ENCODE assay signal across 15 mouse cellular contexts in the genomic region with DNA sequence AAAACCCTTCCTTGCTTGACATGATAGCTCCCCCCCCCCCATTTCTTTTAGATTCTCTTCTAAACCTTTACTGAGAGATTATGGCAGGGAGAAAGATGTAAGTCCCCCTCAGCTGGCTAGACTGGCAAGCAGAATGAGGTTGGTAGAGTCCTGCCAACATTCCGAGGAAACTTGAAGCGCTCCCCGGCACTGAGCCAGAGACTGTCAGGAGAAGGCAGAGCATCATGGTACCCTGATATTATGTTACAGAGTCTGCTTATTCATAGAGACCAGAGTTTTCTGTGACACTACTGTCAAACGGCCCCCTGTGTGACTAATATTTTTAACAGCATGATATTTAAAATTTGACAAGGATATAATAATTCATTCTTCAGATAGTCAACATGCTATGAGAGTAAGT.
DNase-seq lines count a peak whose midpoint lies in the region; ATAC-seq lines count a peak whose summit lies in the region.
"Had no signal": no experiment of that assay in that cellular context is flagged by ENCODE, and none has a peak within 500 bp of the region (broad histone marks: within the 10 kb centered on the region; RNA-seq: fewer than 3 reads in every experiment).

No protein-coding gene starts in this region.

- DNase-seq in adrenal gland, postnatal 25 days, result peak; percentile 2
- no peak for DNase-seq in adrenal gland, postnatal 4 days (ENCODE audit: low spot score in 2 of 2)
- DNase-seq in hindbrain, embryonic 14.5 days (ENCODE audit: low spot score), result peak; percentile 30
- peak; percentile 22 for DNase-seq in right cerebral cortex, postnatal 4 days
- DNase-seq in right cerebral cortex, adult 18-20 months, result no peak
- DNase-seq in skeletal muscle tissue, adult 2 months (ENCODE audit: low read depth, low spot score), result peak; percentile 84
- no peak for DNase-seq in thymus, postnatal 0 days (ENCODE audit: low spot score)
- DNase-seq: lung, embryonic 14.5 days; thymus, adult 2 months had no signal

- H3K4me3 ChIP-seq in hindbrain, embryonic 14.5 days (replicated peaks; ENCODE audit: low read length), result no peak overlapping the region
- no peak overlapping the region for H3K4me3 ChIP-seq in hindbrain, embryonic 13.5 days
- H3K4me3 ChIP-seq: heart, embryonic 12.5 days; midbrain, embryonic 13.5 days had no signal

- no peak overlapping the region for H3K27ac ChIP-seq in hindbrain, embryonic 14.5 days
- H3K27ac ChIP-seq in hindbrain, embryonic 13.5 days, result no peak overlapping the region
- H3K27ac ChIP-seq: midbrain, embryonic 13.5 days had no signal

- ATAC-seq in hindbrain, embryonic 14.5 days (ENCODE audit: low FRiP score), result no peak
- ATAC-seq in hindbrain, embryonic 13.5 days (ENCODE audit: low FRiP score), result no peak
- ATAC-seq: activated CD4-positive, CD25-positive, alpha-beta regulatory T cell, adult 4 months; inflammation-experienced regulatory T-cells, adult 6 months; midbrain, embryonic 13.5 days had no signal

- H3K36me3 ChIP-seq in hindbrain, embryonic 14.5 days (replicated peaks; ENCODE audit: control insufficient read depth, insufficient read depth), result no peaks in the 10 kb centered on the region
- H3K36me3 ChIP-seq in hindbrain, embryonic 13.5 days, result no peaks in the 10 kb centered on the region
- H3K36me3 ChIP-seq: G1E; heart, embryonic 12.5 days; midbrain, embryonic 13.5 days had no signal

- no peak overlapping the region for H3K9ac ChIP-seq in hindbrain, embryonic 14.5 days
- H3K9ac ChIP-seq in hindbrain, embryonic 13.5 days, result no peak overlapping the region
- H3K9ac ChIP-seq: heart, embryonic 12.5 days; lung, embryonic 14.5 days; midbrain, embryonic 13.5 days had no signal

- 80% methylated on average over 4 of the region's 4 CpGs for WGBS in hindbrain, embryonic 14.5 days
- WGBS in hindbrain, embryonic 13.5 days, result 76% methylated on average over 4 of the region's 4 CpGs

- H3K4me2 ChIP-seq in hindbrain, embryonic 14.5 days (replicated peaks), result no peak overlapping the region
- H3K4me2 ChIP-seq in hindbrain, embryonic 13.5 days, result no peak overlapping the region
- H3K4me2 ChIP-seq: heart, embryonic 12.5 days; lung, embryonic 14.5 days; midbrain, embryonic 13.5 days had no signal

- H3K4me1 ChIP-seq in hindbrain, embryonic 14.5 days (replicated peaks; ENCODE audit: control insufficient read depth, insufficient read depth, low read length), result no peaks in the 10 kb centered on the region
- no peaks in the 10 kb centered on the region for H3K4me1 ChIP-seq in hindbrain, embryonic 13.5 days (replicated peaks)
- H3K4me1 ChIP-seq: heart, embryonic 12.5 days; midbrain, embryonic 13.5 days had no signal

- no peaks in the 10 kb centered on the region for H3K27me3 ChIP-seq in hindbrain, embryonic 14.5 days (ENCODE audit: control insufficient read depth, insufficient read depth, low read length)
- H3K27me3 ChIP-seq in hindbrain, embryonic 13.5 days, result no peaks in the 10 kb centered on the region
- H3K27me3 ChIP-seq: heart, embryonic 12.5 days; midbrain, embryonic 13.5 days had no signal

- H3K9me3 ChIP-seq in hindbrain, embryonic 14.5 days (ENCODE audit: control insufficient read depth, low read length), result peaks cover 9% of the 10 kb centered on the region; the same call in 1 of the 2 replicates
- no peaks in the 10 kb centered on the region for H3K9me3 ChIP-seq in hindbrain, embryonic 13.5 days

Comparison
In these comparisons a context has a peak if more than half of its experiments do, and no peak if none do; other contexts are left out.
1. DNase-seq: peak in adrenal gland, postnatal 25 days (single experiment), hindbrain, embryonic 14.5 days (single experiment), right cerebral cortex, postnatal 4 days (single experiment) and skeletal muscle tissue, adult 2 months (single experiment); none in adrenal gland, postnatal 4 days (0 of 2), right cerebral cortex, adult 18-20 months (single experiment) and thymus, postnatal 0 days (single experiment).